Mouse (Mus musculus) CD8-positive naive resting alpha-beta T cell, adult 57 days (primary cell): ENCODE data around the gene Dock2. TPM values are rescaled to one million over a fixed set of nuclear protein-coding genes. Genes with fewer than 3 reads are reported as not detected.

Experiments used
- total RNA-seq: library from RNA; stranded (reverse); gene quantifications from one replicate; pipeline ENCODE4 v1.2.4, GENCODE M21; 2023

The Dock2 gene
- total RNA-seq: 537 TPM

DNA sequence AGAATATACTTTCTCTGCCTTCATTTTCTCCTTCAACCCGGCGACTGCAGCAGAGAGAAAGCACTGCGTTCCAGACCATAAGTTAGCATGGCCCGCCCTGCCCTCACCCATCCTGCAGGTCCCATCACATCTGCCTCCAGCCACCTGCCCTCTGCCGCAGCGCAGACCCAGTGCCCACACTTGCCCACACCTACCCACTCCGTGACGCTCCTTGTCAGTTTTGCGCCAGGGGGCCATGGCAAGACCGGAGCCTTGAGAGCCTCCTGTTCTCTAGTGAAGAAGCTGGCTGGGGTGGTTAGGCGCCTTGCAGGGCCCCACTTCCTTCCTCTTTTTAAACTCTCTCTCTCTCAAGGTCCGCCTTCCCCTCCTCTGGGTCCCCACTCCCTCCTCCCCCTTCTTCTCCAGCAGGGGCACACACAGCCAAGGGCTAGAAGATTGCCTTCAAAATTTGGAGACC, at the start of gene Dock2:
Gene Dock2, minus strand, starts transcription at position 306 of the 457 bp plus-strand sequence.

DNA sequence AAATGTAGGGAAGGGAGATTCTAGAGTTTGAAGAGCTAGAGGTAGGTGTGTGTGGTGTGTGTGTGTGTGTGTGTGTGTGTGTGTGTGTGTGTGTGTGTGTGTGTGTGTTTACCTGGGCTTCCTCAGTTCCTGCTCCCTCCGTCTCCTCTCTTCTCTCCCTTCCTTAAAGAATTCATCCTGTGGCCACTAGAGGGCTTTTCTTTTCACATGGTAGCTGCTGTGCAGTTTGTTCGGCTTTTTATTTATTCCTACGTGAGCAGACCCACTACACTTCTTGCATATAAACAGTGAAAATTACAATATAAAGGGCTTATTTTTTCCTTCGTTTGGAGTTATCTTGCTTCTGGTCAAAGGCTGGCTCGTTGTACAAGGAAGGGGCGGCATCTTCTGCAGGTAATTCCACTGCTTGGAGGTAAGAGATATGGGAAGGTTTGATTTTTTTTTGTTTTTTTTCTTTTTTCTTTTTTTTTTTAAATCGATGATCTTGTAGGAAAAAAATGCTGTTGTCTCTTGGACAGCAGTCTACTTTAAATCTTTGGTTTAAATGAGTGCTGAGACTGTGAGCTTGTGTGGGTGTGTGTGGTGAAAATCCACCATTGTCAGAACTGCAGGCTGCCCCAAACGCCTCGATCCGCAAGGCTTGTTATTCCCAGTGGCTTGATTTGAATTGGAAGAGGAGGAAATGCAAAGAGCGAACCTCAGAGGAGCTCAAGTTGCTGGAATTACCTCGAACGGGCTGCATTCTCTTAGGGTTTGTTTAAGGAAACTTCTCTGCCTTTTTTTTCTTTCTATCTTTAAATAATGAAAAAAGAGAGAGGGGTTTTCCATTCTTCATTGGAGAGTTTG, 468.9 kb downstream of the Dock2 start, which contains the start of gene Fam196b:
Gene Fam196b, plus strand, starts transcription at position 289 of the 846 bp plus-strand sequence.

DNA sequence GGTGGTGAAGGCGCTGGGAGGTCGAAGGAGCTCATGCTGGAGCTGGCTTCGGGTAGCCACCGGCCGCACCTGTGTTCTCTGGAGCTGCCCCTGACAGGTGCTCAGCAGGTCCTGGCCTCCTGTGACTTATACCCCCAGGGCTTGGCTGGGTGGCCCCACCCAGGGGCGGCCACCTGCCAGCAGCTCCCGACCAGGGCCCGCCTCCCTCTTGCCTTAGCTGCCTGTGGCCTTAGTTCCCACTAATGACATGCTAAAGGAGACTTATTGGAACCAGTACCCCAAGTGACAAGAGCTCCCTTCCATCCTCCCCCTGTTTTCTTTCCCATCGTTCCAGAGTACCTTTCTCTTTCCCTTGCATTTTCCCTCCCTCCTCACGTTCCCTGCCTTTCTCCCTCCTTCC, 575.7 kb downstream of the Dock2 start, which contains the start of gene Foxi1:
Gene Foxi1, minus strand, starts transcription at position 101 of the 400 bp plus-strand sequence.

Other genes with a start within 250 kb of the Dock2 start
- gene Spdl1, start 49.7 kb upstream of the Dock2 start, total RNA-seq: 2.1 TPM